Mouse (Mus musculus) erythroblast, embryonic 14.5 days (primary cell): ENCODE results near the gene Siglecg. TPM values are rescaled to one million over a fixed set of nuclear protein-coding genes. Genes with fewer than 3 reads are reported as not detected.
"Not testable (repeated sequence)": the region's sequence is repeated elsewhere in the genome, so short reads cannot be mapped to it uniquely, and the experiment has no call there.

Source experiments
- H3K27me3 ChIP-seq: 2 replicates; pipeline ENCODE4 v1.6.1; 2012; ENCODE audit warnings: inconsistent platforms; ENCODE audit not compliant: control insufficient read depth
- H3K36me3 ChIP-seq: 2 replicates; pipeline ENCODE4 v1.6.1; 2012; ENCODE audit warnings: mild to moderate bottlenecking, inconsistent platforms; ENCODE audit not compliant: control insufficient read depth
- H3K4me1 ChIP-seq: 2 replicates; pipeline ENCODE4 v1.6.1; 2012; ENCODE audit warnings: inconsistent platforms; ENCODE audit not compliant: control insufficient read depth
- H3K4me3 ChIP-seq: replicated peaks from 2 replicates; pipeline ENCODE3; 2012; ENCODE audit warnings: moderate library complexity, mild to moderate bottlenecking, inconsistent platforms
- H3K9me3 ChIP-seq: 2 replicates; pipeline ENCODE4 v1.6.1; 2012; ENCODE audit warnings: low read length, inconsistent platforms, mixed read lengths; ENCODE audit not compliant: control insufficient read depth
- GATA1 ChIP-seq: IDR thresholded peaks from 2 replicates; pipeline ENCODE4 v1.6.1; 2012; ENCODE audit warnings: low read length, inconsistent platforms, mixed read lengths
- TAL1 ChIP-seq: IDR thresholded peaks from 3 replicates; pipeline ENCODE4 v1.6.1; 2012; ENCODE audit warnings: low read length, inconsistent platforms, mixed read lengths
- polyA plus RNA-seq: library from polyadenylated mRNA; stranded (reverse); fragments of >175 nt; gene quantifications from 2 replicates; pipeline ENCODE4 v1.2.3, GENCODE M21; 2012

Gene Siglecg
- polyA plus RNA-seq, 1 experiment = not detected

DNA sequence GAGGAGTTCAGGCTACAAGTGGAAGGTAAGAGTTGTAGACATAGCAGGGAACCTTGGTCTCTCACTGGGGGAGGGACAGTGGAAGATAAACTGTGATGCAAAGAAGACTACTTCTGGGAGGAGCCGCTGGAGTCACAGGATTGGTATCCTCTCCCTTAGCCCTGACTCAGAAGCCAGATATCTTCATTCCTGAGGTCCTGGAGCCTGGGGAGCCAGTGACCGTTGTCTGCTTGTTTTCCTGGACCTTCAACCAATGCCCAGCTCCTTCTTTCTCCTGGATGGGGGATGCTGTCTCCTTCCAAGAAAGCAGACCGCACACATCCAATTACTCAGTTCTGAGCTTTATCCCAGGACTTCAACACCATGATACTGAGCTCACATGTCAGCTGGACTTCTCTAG is 1.1 kb downstream of the Siglecg start:
- H3K36me3 ChIP-seq = no peaks in the 10 kb centered on the region
- no peaks in the 10 kb centered on the region for H3K27me3 ChIP-seq
- no peaks in the 10 kb centered on the region for H3K9me3 ChIP-seq
- TF ChIP-seq GATA1 = no peak
- no peak for TF ChIP-seq TAL1
- H3K4me3 ChIP-seq = no peak overlapping the region
- no peaks in the 10 kb centered on the region for H3K4me1 ChIP-seq

DNA sequence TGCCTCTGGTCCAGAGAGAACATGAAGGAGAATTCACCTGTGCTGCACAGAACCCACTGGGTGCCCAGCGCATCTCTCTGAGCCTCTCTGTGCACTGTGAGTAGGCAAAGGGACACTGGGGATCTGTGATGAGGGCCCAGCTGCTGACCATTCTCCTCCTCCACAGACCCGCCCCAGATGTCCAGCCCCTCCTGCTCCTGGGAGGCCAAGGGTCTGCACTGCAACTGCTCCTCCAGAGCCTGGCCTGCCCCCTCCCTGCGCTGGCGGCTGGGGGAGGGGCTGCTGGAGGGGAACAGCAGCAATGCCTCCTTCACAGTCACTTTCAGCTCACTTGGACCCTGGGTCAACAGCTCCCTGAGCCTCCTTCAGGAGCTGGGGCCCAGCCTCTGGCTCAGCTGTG is 3.7 kb downstream of the Siglecg start:
- H3K27me3 ChIP-seq, H3K4me3 ChIP-seq, H3K36me3 ChIP-seq, H3K9me3 ChIP-seq, H3K4me1 ChIP-seq: not testable (repeated sequence)

DNA sequence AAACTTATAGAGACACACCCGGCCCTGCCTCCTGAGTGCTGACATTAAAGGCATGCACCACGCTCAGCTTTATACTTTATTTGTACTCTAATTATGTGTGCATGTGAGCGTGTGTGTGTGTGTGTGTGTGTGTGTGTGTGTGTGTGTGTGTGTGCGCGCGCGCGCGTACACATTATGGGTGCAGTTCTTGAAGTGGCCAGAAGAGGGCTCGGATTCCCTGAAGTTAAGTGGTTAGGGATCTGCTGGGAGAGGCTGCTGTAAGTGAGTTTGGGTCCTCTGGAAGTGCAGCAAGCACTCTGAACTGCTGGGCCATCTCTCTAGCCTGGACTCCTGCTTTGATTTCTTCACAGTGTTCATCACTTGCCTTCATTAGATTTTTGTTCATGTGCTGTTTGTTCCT is 9.3 kb downstream of the Siglecg start:
- Histone ChIP-seq H3K36me3 (no peaks in the 10 kb centered on the region), H3K9me3 (peaks cover 4% of the 10 kb centered on the region)
- TF ChIP-seq GATA1 (no peak), TAL1 (no peak)

DNA sequence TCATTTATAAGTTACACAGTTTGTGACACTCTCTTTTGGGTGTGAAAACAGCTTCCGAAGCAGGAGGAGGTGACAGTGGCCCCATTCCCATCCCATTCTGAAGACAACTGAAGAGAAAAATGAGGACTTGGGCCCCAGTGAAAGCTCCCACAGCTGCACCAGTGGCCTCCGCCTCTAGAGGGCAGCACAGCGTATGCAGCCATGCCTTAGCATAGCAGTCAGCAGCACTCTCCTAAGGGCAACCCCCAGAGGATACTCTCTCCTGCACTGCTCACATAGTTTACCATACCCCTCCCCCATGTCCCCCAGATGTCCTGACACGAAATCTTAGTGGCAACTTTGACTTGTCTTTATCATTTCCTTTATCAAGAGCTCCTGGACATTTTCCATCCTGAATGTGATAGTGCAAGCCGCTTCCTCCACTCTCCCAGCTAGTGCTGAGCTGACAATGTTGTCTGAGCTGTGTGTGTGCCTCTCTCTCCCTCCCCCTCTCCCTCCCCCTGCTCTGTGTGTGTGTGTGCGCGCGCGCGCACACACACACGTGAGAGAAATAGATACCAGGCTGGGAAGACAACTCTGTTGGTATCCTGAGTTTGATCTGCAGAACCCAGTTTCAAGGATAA is 15.1 kb downstream of the Siglecg start:
- no peaks in the 10 kb centered on the region for H3K9me3 ChIP-seq
- no peak overlapping the region for H3K4me3 ChIP-seq
- no peaks in the 10 kb centered on the region for H3K36me3 ChIP-seq
- TF ChIP-seq TAL1 (no peak), GATA1 (no peak)
- no peaks in the 10 kb centered on the region for H3K4me1 ChIP-seq
- H3K27me3 ChIP-seq = no peaks in the 10 kb centered on the region

More for the DNA sequence above, 9.3 kb downstream of the Siglecg start:
- no peaks in the 10 kb centered on the region for H3K4me1 ChIP-seq
- no peaks in the 10 kb centered on the region for H3K27me3 ChIP-seq
- no peak overlapping the region for H3K4me3 ChIP-seq

DNA sequence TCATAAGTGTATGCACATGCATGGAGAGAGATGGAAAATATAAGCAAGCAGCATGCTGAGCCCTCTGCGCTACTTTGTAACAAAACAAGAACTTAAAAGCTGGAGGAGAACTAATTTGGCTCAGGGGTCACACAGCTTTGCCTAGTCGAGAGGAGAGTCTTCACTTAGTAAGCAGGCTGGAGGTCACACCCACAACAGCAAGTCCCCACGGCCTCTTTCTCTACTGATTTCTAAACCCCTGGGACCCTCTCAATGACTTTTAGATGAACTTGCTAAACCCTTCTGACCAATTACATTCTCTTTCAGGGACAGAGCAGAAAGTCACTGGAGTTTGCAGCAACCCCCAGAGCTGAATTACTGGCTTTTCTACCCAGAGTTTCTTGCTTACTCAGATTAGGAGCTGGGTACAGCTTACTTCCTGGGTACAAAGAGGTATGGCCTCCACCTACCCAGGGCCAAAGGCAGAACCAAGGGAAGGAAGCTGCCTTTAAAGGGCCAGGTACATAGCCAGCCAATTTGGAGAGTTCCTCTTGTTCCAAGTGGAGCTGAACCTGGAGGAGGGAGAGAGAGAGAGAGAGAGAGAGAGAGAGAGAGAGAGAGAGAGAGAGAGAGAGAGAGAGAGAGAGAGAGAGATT is 16.1 kb downstream of the Siglecg start:
- H3K9me3 ChIP-seq = no peaks in the 10 kb centered on the region
- H3K27me3 ChIP-seq = no peaks in the 10 kb centered on the region
- H3K36me3 ChIP-seq = no peaks in the 10 kb centered on the region
- no peak overlapping the region for H3K4me3 ChIP-seq
- TF ChIP-seq GATA1 (no peak), TAL1 (no peak)
- no peaks in the 10 kb centered on the region for H3K4me1 ChIP-seq

DNA sequence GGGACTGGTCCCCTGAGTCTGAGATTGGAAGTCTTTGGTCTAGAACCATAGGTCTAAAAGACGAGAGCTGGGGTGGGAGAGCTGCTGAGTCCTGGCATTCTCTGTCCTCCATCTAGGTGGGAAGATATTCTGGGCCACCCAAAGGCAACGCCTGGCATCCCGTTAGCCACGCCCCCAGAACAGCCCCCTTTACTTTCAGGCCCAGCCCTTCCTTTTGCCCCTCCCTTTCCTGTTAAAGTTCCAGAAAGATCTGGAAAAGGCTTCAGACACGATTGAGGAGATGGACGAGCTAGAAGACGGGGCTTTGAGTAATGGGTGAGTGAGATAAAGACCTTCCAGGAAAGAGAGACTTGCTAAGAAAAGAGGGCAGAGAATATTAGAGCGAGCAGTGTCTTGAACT is 19.4 kb downstream of the Siglecg start, which contains the start of gene Lim2:
Gene Lim2 (plus strand): TSS at position 265 of the 400 bp plus-strand sequence.
- no peaks in the 10 kb centered on the region for H3K4me1 ChIP-seq
- no peaks in the 10 kb centered on the region for H3K27me3 ChIP-seq

DNA sequence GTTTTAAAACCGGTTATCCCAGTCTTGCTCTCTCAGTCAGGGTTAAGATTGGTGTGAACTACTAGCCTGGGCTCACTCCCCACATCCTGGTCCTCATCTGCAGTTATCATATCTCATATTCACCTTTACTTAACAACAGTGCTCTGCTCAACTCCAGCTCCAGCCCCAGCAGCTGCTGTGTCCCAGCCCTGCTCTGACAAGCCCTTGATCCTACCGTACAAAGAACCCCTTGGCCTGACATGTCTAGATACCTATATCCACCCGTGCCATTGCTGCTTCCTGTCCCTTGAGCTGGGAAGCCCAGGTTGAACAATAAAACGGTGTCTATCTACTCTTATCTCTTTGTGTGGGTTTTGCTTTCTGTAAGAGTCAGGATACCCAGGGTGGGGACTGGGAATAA is 21.5 kb downstream of the Siglecg start:
- Histone ChIP-seq H3K36me3 (no peaks in the 10 kb centered on the region), H3K27me3 (no peaks in the 10 kb centered on the region), H3K4me3 (no peak overlapping the region), H3K4me1 (no peaks in the 10 kb centered on the region), H3K9me3 (no peaks in the 10 kb centered on the region)
- no peak for TF ChIP-seq TAL1
- no peak for TF ChIP-seq GATA1

More for the DNA sequence above, 19.4 kb downstream of the Siglecg start, which contains the start of gene Lim2:
- no peaks in the 10 kb centered on the region for H3K9me3 ChIP-seq
- no peaks in the 10 kb centered on the region for H3K36me3 ChIP-seq
- TF ChIP-seq GATA1 = no peak
- no peak for TF ChIP-seq TAL1
- no peak within 1 kb of the TSS for H3K4me3 ChIP-seq

DNA sequence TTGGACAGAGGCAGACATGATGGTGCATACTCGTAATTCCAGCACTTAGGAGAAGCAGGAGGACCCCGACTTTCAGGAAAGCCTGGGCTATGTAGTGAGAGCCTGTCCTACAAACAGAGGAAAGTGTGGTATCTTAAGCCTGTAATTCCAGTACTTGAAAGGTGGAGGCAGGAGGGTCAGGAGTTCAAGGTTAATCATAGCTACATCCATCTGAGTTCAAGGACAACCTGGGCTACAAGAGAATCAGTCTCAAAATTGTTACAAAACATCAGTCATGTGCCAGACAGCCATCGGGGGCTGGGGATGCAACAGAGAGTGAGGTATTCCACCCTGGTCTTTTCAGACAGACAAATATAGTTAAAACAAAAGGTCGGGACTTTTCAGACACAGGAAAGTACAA is 24.9 kb downstream of the Siglecg start:
- H3K9me3 ChIP-seq = no peaks in the 10 kb centered on the region
- H3K36me3 ChIP-seq = no peaks in the 10 kb centered on the region
- H3K27me3 ChIP-seq = no peaks in the 10 kb centered on the region
- H3K4me3 ChIP-seq = no peak overlapping the region
- TF ChIP-seq GATA1 = no peak
- no peak for TF ChIP-seq TAL1
- H3K4me1 ChIP-seq = peaks cover 4% of the 10 kb centered on the region

DNA sequence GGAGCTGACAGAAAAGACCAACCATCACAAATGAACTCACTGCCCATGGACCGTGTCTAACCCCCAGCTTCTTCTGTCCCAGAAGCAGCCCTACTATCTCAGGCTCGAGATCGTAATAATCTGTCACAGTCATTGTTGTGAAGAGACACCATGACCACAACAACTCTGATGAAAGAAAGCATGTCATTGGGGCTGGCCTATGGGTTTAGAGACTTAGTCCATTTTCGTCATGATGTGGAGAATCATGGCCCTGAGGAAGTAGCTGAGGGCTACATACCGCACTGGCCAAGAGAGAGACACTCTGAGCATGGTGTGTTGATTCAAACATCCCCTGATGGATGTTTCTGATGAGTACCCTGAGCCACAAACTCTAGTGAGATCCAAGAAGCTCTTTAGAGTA is 26.7 kb downstream of the Siglecg start:
- peaks cover 4% of the 10 kb centered on the region for H3K4me1 ChIP-seq
- TF ChIP-seq TAL1 = no peak
- no peak for TF ChIP-seq GATA1

More for the DNA sequence above, 26.7 kb downstream of the Siglecg start:
- no peaks in the 10 kb centered on the region for H3K36me3 ChIP-seq
- no peaks in the 10 kb centered on the region for H3K27me3 ChIP-seq
- no peaks in the 10 kb centered on the region for H3K9me3 ChIP-seq
- H3K4me3 ChIP-seq = no peak overlapping the region
